Mouse (Mus musculus): ENCODE data around the gene Gm13723.

DNA sequence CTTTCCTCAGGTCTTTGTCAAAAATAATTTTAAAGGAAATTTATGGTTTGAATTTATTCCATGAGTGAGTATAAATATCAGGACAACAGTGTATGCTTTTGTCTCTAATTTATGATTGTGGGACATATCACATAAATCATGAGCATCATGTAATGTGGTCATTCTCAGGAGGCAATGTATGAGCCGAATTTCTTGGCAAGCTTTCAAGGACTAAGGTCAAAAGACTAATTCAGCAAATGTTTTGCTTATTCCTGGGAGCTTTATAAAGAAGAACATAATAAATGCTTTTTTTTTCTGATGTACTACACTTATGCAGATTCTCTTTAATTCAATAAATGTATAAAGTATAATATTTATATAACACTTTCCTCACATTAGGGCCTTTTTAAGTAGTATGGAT is at the start of gene Gm13723:
- TF ChIP-seq GATA1 (IDR thresholded peaks at IDR 0.05; ENCODE audit: borderline replicate concordance, low read length) (no peak), FLI1 (IDR thresholded peaks at IDR 0.05; ENCODE audit: low read length) (no peak)
